Mouse (Mus musculus): ENCODE results near the gene Trim54.

Gene Trim54

GRCm38 (mm10) chr5:31108000-31108490 is 8.5 kb upstream of the Trim54 start, which contains the start of gene Slc30a3:
Gene Slc30a3, minus strand, starts transcription at chr5:31108237.
- DNase-seq, result no peak

- DNase-seq, result no peak
Observed at GRCm38 (mm10) chr5:31110781-31111180, 5.7 kb upstream of the Trim54 start.

- no peak for DNase-seq
Observed at GRCm38 (mm10) chr5:31116912-31117311, 400 bp downstream of the Trim54 start.

GRCm38 (mm10) chr5:31121111-31121510 is 4.6 kb downstream of the Trim54 start:
- no peak for DNase-seq

- DNase-seq, result no peak
Observed at GRCm38 (mm10) chr5:31123481-31123880, 7.0 kb downstream of the Trim54 start.

- DNase-seq, result no peak
Observed at GRCm38 (mm10) chr5:31126050-31126449, 9.5 kb downstream of the Trim54 start.

- no peak for DNase-seq
Observed at GRCm38 (mm10) chr5:31136730-31137424, 20.4 kb downstream of the Trim54 start.

- DNase-seq, result no peak
Observed at GRCm38 (mm10) chr5:31137658-31138057, 21.1 kb downstream of the Trim54 start.

GRCm38 (mm10) chr5:31138241-31138967 is 21.9 kb downstream of the Trim54 start, which contains the start of gene Ucn:
Gene Ucn, minus strand, starts transcription at chr5:31138829.
- DNase-seq, result no peak

- DNase-seq, result no peak
Observed at GRCm38 (mm10) chr5:31138968-31139425, 22.5 kb downstream of the Trim54 start.

GRCm38 (mm10) chr5:31149781-31150180 is 33.3 kb downstream of the Trim54 start:
- no peak for DNase-seq

GRCm38 (mm10) chr5:31151746-31152145 is 35.2 kb downstream of the Trim54 start:
- DNase-seq, result no peak

- no peak for DNase-seq
Observed at GRCm38 (mm10) chr5:31153516-31154151, 37.1 kb downstream of the Trim54 start.

GRCm38 (mm10) chr5:31154152-31154553 is 37.6 kb downstream of the Trim54 start, which contains the start of gene Mpv17:
Gene Mpv17, minus strand, starts transcription at chr5:31154251.
- DNase-seq, result peak; percentile 87

- no peak for DNase-seq
Observed at GRCm38 (mm10) chr5:31162462-31162861, 46.0 kb downstream of the Trim54 start.

- no peak for DNase-seq
Observed at GRCm38 (mm10) chr5:31164878-31165277, 48.4 kb downstream of the Trim54 start.

- no peak for DNase-seq
Observed at GRCm38 (mm10) chr5:31168630-31169029, 52.1 kb downstream of the Trim54 start.

- DNase-seq, result no peak
Observed at GRCm38 (mm10) chr5:31179301-31179765, 62.8 kb downstream of the Trim54 start.

- DNase-seq, result peak; percentile 98
Observed at GRCm38 (mm10) chr5:31179766-31180630, 63.5 kb downstream of the Trim54 start, which contains the start of the genes Gm29609 and Gtf3c2. Gene Gm29609, minus strand, starts transcription at chr5:31179911. Gene Gtf3c2, minus strand, starts transcription at chr5:31180144.

GRCm38 (mm10) chr5:31181183-31181770 is 64.8 kb downstream of the Trim54 start:
- DNase-seq, result no peak

GRCm38 (mm10) chr5:31183678-31184077 is 67.2 kb downstream of the Trim54 start:
- no peak for DNase-seq
